Mouse (Mus musculus): ENCODE results near the gene Gm614.

Gm614 gene

GRCm38 (mm10) chrX:101263892-101264291, at the start of gene Gm614:
TSS of gene Gm614 (minus strand) at chrX:101263992.
- DNase-seq (ENCODE audit: low read depth): no peak

- no peak for DNase-seq (ENCODE audit: low read depth)
These were observed 45.5 kb upstream of the Gm614 start for GRCm38 (mm10) chrX:101309299-101309698.

- no peak for DNase-seq (ENCODE audit: low read depth)
These were observed 40.9 kb upstream of the Gm614 start for GRCm38 (mm10) chrX:101304646-101305045.

- DNase-seq (ENCODE audit: low read depth): no peak
These were observed 37.9 kb upstream of the Gm614 start for GRCm38 (mm10) chrX:101301654-101302053.

GRCm38 (mm10) chrX:101300427-101301030, 36.7 kb upstream of the Gm614 start:
- DNase-seq (ENCODE audit: low read depth): no peak

GRCm38 (mm10) chrX:101299473-101300426, 36.0 kb upstream of the Gm614 start:
- DNase-seq (ENCODE audit: low read depth): no peak

- DNase-seq (ENCODE audit: low read depth): no peak
These were observed 35.3 kb upstream of the Gm614 start, which contains the start of gene Nlgn3 for GRCm38 (mm10) chrX:101299055-101299454. TSS of gene Nlgn3 (plus strand) at chrX:101299168.

GRCm38 (mm10) chrX:101290111-101290510, 26.3 kb upstream of the Gm614 start:
- no peak for DNase-seq (ENCODE audit: low read depth)

GRCm38 (mm10) chrX:101289037-101289436, 25.2 kb upstream of the Gm614 start:
- DNase-seq (ENCODE audit: low read depth): no peak

- DNase-seq (ENCODE audit: low read depth): no peak
These were observed 24.6 kb upstream of the Gm614 start for GRCm38 (mm10) chrX:101288432-101288831.

- no peak for DNase-seq (ENCODE audit: low read depth)
These were observed 23.8 kb upstream of the Gm614 start for GRCm38 (mm10) chrX:101287543-101287942.

- DNase-seq (ENCODE audit: low read depth): no peak
These were observed 22.3 kb upstream of the Gm614 start for GRCm38 (mm10) chrX:101285953-101286670.

- DNase-seq (ENCODE audit: low read depth): peak; percentile 77
These were observed 21.7 kb upstream of the Gm614 start for GRCm38 (mm10) chrX:101285534-101285933.

GRCm38 (mm10) chrX:101282813-101283212, 19.0 kb upstream of the Gm614 start:
- DNase-seq (ENCODE audit: low read depth): no peak

- peak; percentile 87 for DNase-seq (ENCODE audit: low read depth)
These were observed 10.3 kb upstream of the Gm614 start, which contains the start of gene Med12 for GRCm38 (mm10) chrX:101273875-101274738. TSS of gene Med12 (plus strand) at chrX:101274030.

GRCm38 (mm10) chrX:101273410-101273809, 9.6 kb upstream of the Gm614 start:
- DNase-seq (ENCODE audit: low read depth): peak; percentile 64

- no peak for DNase-seq (ENCODE audit: low read depth)
These were observed 4.9 kb upstream of the Gm614 start, which contains the start of gene Gm20489 for GRCm38 (mm10) chrX:101268755-101269124. TSS of gene Gm20489 (minus strand) at chrX:101269023.

GRCm38 (mm10) chrX:101268025-101268754, 4.4 kb upstream of the Gm614 start, which contains the start of gene Il2rg:
TSS of gene Il2rg (minus strand) at chrX:101268255.
- DNase-seq (ENCODE audit: low read depth): peak; percentile 88

GRCm38 (mm10) chrX:101266631-101267030, 2.8 kb upstream of the Gm614 start:
- no peak for DNase-seq (ENCODE audit: low read depth)
